Mouse (Mus musculus): ENCODE data around the gene Emp2.

The Emp2 gene

GRCm38 (mm10) chr16:10327563-10328333 is 14.0 kb upstream of the Emp2 start:
- in situ Hi-C loops (cut with MboI; ENCODE audit: low pct_unique_long_range_greater_than_20kb in 1 of 2, low sequenced_read_pairs in 2 of 2, unreplicated experiment in 1 of 2) = no loop called here

GRCm38 (mm10) chr16:10319914-10320569 is 6.3 kb upstream of the Emp2 start:
- in situ Hi-C loops (cut with MboI; ENCODE audit: low pct_unique_long_range_greater_than_20kb in 1 of 2, low sequenced_read_pairs in 2 of 2, unreplicated experiment in 1 of 2) = no loop called here

DNA sequence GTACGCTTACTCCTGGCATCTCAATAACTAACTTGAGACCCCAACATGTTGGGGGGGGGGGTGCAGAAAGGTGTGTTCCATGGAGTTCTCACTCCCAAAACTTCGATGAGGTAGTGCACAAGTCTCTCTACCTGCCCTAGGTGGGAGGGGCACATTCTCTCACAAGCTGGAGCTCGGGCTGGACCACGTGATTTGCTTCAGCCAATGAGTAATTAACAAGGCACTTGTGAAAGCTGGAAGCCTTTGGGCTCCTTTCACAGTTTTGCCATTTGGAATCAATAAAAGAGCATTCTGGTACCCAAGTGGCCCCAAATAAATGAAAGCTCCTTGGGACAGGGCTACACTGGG is 3.4 kb upstream of the Emp2 start:
- in situ Hi-C loops (cut with MboI; ENCODE audit: low pct_unique_long_range_greater_than_20kb in 1 of 2, low sequenced_read_pairs in 2 of 2, unreplicated experiment in 1 of 2) = no loop called here

- in situ Hi-C loops (cut with MboI; ENCODE audit: low pct_unique_long_range_greater_than_20kb in 1 of 2, low sequenced_read_pairs in 2 of 2, unreplicated experiment in 1 of 2) = no loop called here
Observed at GRCm38 (mm10) chr16:10316493-10317196, 2.9 kb upstream of the Emp2 start.

GRCm38 (mm10) chr16:10313226-10313625 is 542 bp downstream of the Emp2 start:
- in situ Hi-C loops (cut with MboI; ENCODE audit: low pct_unique_long_range_greater_than_20kb in 1 of 2, low sequenced_read_pairs in 2 of 2, unreplicated experiment in 1 of 2) = no loop called here

DNA sequence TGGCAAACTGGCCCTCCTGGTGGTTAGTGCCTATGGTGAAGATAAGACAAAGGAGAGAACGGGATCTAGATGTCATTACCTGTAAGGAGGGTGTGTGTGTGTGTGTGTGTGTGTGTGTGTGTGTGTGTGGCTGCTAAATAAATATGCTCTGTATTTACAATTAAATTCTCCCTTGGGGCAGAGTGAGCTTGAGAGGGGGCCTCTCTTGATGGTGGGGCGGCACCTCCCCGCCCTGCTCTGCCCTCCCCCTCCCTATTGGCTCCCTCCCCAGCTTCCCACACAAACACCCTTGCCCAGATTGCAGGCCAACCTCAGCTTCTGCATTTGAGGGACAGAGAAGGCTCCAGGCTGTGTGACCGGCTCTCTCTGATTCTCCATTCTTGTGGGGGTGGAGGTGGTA is 1.8 kb downstream of the Emp2 start:
- in situ Hi-C loops (cut with MboI; ENCODE audit: low pct_unique_long_range_greater_than_20kb in 1 of 2, low sequenced_read_pairs in 2 of 2, unreplicated experiment in 1 of 2) = no loop called here

DNA sequence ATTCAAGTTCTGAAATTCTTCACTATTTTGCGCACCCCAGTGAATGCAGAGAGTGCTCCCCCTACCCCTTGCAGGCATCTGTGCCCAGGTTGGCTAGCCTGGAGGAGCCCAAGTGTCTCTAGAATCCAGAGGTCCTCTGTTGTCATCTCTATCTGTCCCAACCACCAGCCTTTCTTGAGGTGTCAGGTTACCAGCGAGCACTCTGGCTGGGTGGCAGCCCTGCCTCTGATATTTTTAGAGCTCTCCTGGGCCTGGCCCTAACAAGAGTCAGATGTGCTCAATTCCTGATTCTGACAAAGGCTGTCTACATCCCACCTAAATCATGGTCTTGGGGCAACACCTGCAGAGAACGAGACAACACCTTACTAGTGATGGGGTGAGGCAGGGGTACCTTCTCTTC is 2.7 kb downstream of the Emp2 start:
- in situ Hi-C loops (cut with MboI; ENCODE audit: low pct_unique_long_range_greater_than_20kb in 1 of 2, low sequenced_read_pairs in 2 of 2, unreplicated experiment in 1 of 2) = no loop called here

- in situ Hi-C loops (cut with MboI; ENCODE audit: low pct_unique_long_range_greater_than_20kb in 1 of 2, low sequenced_read_pairs in 2 of 2, unreplicated experiment in 1 of 2) = no loop called here
Observed at GRCm38 (mm10) chr16:10310507-10310906, 3.3 kb downstream of the Emp2 start.

DNA sequence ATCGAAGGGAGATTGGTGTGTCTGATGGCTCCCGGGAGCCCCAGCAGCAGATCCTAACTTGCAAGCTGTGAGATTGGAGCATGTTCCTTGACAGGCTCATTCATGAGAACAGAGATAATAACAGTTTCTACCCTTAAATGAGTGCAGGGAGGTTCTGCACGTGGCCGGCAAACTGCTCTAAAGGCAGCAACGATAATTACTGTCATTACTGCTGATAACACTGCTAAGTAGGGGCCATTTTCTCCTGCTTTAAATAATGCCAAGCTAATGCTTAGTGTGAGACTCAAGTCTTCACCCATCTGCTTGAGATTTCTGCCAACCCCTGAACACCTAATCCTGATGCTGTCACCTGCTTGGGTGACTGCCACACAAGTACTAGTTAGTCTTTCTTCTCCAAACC is 6.4 kb downstream of the Emp2 start:
- in situ Hi-C loops (cut with MboI; ENCODE audit: low pct_unique_long_range_greater_than_20kb in 1 of 2, low sequenced_read_pairs in 2 of 2, unreplicated experiment in 1 of 2) = no loop called here

GRCm38 (mm10) chr16:10306101-10306500 is 7.7 kb downstream of the Emp2 start:
- in situ Hi-C loops (cut with MboI; ENCODE audit: low pct_unique_long_range_greater_than_20kb in 1 of 2, low sequenced_read_pairs in 2 of 2, unreplicated experiment in 1 of 2) = no loop called here

- in situ Hi-C loops (cut with MboI; ENCODE audit: low pct_unique_long_range_greater_than_20kb in 1 of 2, low sequenced_read_pairs in 2 of 2, unreplicated experiment in 1 of 2) = no loop called here
Observed at GRCm38 (mm10) chr16:10301337-10301736, 12.4 kb downstream of the Emp2 start.

DNA sequence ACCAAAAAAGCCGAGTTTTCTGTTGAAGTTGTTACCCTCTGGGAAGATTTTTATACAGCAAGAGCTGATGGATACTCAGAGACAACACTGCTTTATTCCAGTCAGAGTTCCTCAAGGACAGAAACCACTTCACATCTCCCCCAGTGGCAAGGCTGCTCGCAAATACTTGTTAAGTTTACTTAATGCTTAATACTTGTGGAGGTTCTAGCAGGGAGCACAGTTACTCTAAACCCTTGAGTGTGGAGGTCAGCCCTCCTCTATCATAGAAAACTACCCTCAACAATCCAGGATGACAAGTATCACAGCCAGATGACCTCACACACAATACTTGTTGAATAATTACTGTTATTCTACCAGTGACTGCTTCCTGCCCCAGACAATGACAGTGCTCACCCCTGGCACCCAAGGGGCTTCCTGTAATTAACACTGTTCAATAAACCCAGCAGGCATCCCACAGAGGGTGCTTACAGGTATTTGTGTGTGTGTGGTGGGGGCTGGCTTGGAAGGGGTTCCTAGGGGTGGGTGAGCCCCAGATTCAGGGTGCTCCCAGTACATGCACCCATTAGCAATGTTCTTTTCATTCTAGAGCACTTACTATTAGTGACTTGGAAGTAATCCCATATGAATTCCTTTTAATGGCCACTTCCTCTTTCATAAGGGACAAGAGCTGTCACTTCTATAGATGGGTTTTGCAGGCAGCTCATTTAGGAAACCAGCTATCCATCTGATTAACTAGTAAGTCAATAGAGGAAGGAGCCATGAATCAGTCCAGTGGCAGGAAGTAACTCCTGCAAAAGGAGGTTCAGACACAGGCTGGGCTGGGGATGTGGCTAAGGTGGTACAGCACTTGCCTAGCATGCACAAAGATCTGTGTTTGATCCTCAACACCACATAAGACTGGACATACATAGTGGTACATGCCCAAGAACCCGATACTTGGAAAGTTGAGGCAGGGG is 13.3 kb downstream of the Emp2 start:
- in situ Hi-C loops (cut with MboI; ENCODE audit: low pct_unique_long_range_greater_than_20kb in 1 of 2, low sequenced_read_pairs in 2 of 2, unreplicated experiment in 1 of 2) = no loop called here

GRCm38 (mm10) chr16:10299637-10300036 is 14.1 kb downstream of the Emp2 start:
- in situ Hi-C loops (cut with MboI; ENCODE audit: low pct_unique_long_range_greater_than_20kb in 1 of 2, low sequenced_read_pairs in 2 of 2, unreplicated experiment in 1 of 2) = no loop called here

- in situ Hi-C loops (cut with MboI; ENCODE audit: low pct_unique_long_range_greater_than_20kb in 1 of 2, low sequenced_read_pairs in 2 of 2, unreplicated experiment in 1 of 2) = no loop called here
Observed at GRCm38 (mm10) chr16:10297696-10298644, 15.8 kb downstream of the Emp2 start.

GRCm38 (mm10) chr16:10288115-10288514 is 25.7 kb downstream of the Emp2 start:
- in situ Hi-C loops (cut with MboI; ENCODE audit: low pct_unique_long_range_greater_than_20kb in 1 of 2, low sequenced_read_pairs in 2 of 2, unreplicated experiment in 1 of 2) = loop anchor here in 1 of 2 experiments (10.0 kb wide), 1 partner anchor 227 kb away; no protein-coding TSS in a partner anchor

GRCm38 (mm10) chr16:10286513-10287268 is 27.1 kb downstream of the Emp2 start:
- in situ Hi-C loops (cut with MboI; ENCODE audit: low pct_unique_long_range_greater_than_20kb in 1 of 2, low sequenced_read_pairs in 2 of 2, unreplicated experiment in 1 of 2) = loop anchor here in 1 of 2 experiments (10.0 kb wide), 1 partner anchor 228 kb away; no protein-coding TSS in a partner anchor

GRCm38 (mm10) chr16:10281890-10282289 is 31.9 kb downstream of the Emp2 start:
- in situ Hi-C loops (cut with MboI; ENCODE audit: low pct_unique_long_range_greater_than_20kb in 1 of 2, low sequenced_read_pairs in 2 of 2, unreplicated experiment in 1 of 2) = loop anchor here in 1 of 2 experiments (10.0 kb wide), 1 partner anchor 233 kb away; no protein-coding TSS in a partner anchor

Data from mouse embryonic stem cell (cell line).